Mouse (Mus musculus): ENCODE measurements around the gene Gm1043. TPM values are rescaled to one million over a fixed set of nuclear protein-coding genes. Genes with fewer than 3 reads are reported as not detected.

Gm1043 gene
- polyA plus RNA-seq, 1 experiment, result not detected

GRCm38 (mm10) chr5:37118242-37118641, 33.1 kb downstream of the Gm1043 start:
- Histone ChIP-seq H3K27ac (ENCODE audit: insufficient read depth, low read depth, low read length) (no peak overlapping the region), H3K4me1 (ENCODE audit: control insufficient read depth, insufficient read depth, low read length) (peaks cover 9% of the 10 kb centered on the region), H3K4me3 (ENCODE audit: insufficient read depth, low read depth, low read length) (no peak overlapping the region)
- TF ChIP-seq CTCF (IDR thresholded peaks at IDR 0.05; ENCODE audit: insufficient read depth, low read depth, low read length), result no peak
- WGBS, result 53% methylated on average over 4 of the region's 4 CpGs

GRCm38 (mm10) chr5:37121186-37121680, 36.1 kb downstream of the Gm1043 start:
- no peak for TF ChIP-seq CTCF (IDR thresholded peaks at IDR 0.05; ENCODE audit: insufficient read depth, low read depth, low read length)
- no peak for TF ChIP-seq POLR2A (IDR thresholded peaks at IDR 0.05; ENCODE audit: insufficient read depth, low read depth, low read length)
- Histone ChIP-seq H3K4me3 (ENCODE audit: insufficient read depth, low read depth, low read length) (no peak overlapping the region), H3K4me1 (ENCODE audit: control insufficient read depth, insufficient read depth, low read length) (peaks cover 9% of the 10 kb centered on the region), H3K27ac (ENCODE audit: insufficient read depth, low read depth, low read length) (no peak overlapping the region)
- WGBS, result 48% methylated on average over 7 of the region's 7 CpGs

- 77% methylated on average over 4 of the region's 4 CpGs for WGBS
- no peak for TF ChIP-seq CTCF (IDR thresholded peaks at IDR 0.05; ENCODE audit: insufficient read depth, low read depth, low read length)
- Histone ChIP-seq H3K27ac (ENCODE audit: insufficient read depth, low read depth, low read length) (no peak overlapping the region), H3K4me3 (ENCODE audit: insufficient read depth, low read depth, low read length) (no peak overlapping the region), H3K4me1 (ENCODE audit: control insufficient read depth, insufficient read depth, low read length) (no peaks in the 10 kb centered on the region)
Measured at GRCm38 (mm10) chr5:37131841-37132240, 46.7 kb downstream of the Gm1043 start.

- Histone ChIP-seq H3K27ac (ENCODE audit: insufficient read depth, low read depth, low read length) (no peak overlapping the region), H3K4me3 (ENCODE audit: insufficient read depth, low read depth, low read length) (no peak overlapping the region), H3K4me1 (ENCODE audit: control insufficient read depth, insufficient read depth, low read length) (no peaks in the 10 kb centered on the region)
- WGBS, result 81% methylated on average over 8 of the region's 8 CpGs
- TF ChIP-seq CTCF (IDR thresholded peaks at IDR 0.05; ENCODE audit: insufficient read depth, low read depth, low read length), result no peak
- no peak for TF ChIP-seq POLR2A (IDR thresholded peaks at IDR 0.05; ENCODE audit: insufficient read depth, low read depth, low read length)
Measured at GRCm38 (mm10) chr5:37141745-37142144, 56.6 kb downstream of the Gm1043 start.

- H3K4me3 ChIP-seq (ENCODE audit: insufficient read depth, low read depth, low read length), result no peak overlapping the region
- no peak overlapping the region for H3K27ac ChIP-seq (ENCODE audit: insufficient read depth, low read depth, low read length)
- TF ChIP-seq CTCF (IDR thresholded peaks at IDR 0.05; ENCODE audit: insufficient read depth, low read depth, low read length) (peak; percentile 63; the same call in 1 of the 2 replicates), POLR2A (IDR thresholded peaks at IDR 0.05; ENCODE audit: insufficient read depth, low read depth, low read length) (no peak)
- no peaks in the 10 kb centered on the region for H3K4me1 ChIP-seq (ENCODE audit: control insufficient read depth, insufficient read depth, low read length)
- 17% methylated on average over 4 of the region's 4 CpGs for WGBS
Measured at GRCm38 (mm10) chr5:37147536-37147935, 62.4 kb downstream of the Gm1043 start.

- WGBS, result 86% methylated on average over 5 of the region's 5 CpGs
- Histone ChIP-seq H3K4me3 (ENCODE audit: insufficient read depth, low read depth, low read length) (no peak overlapping the region), H3K4me1 (ENCODE audit: control insufficient read depth, insufficient read depth, low read length) (no peaks in the 10 kb centered on the region), H3K27ac (ENCODE audit: insufficient read depth, low read depth, low read length) (no peak overlapping the region)
- TF ChIP-seq CTCF (IDR thresholded peaks at IDR 0.05; ENCODE audit: insufficient read depth, low read depth, low read length) (no peak), POLR2A (IDR thresholded peaks at IDR 0.05; ENCODE audit: insufficient read depth, low read depth, low read length) (no peak)
Measured at GRCm38 (mm10) chr5:37150650-37151049, 65.5 kb downstream of the Gm1043 start.

- TF ChIP-seq CTCF (IDR thresholded peaks at IDR 0.05; ENCODE audit: insufficient read depth, low read depth, low read length) (no peak), POLR2A (IDR thresholded peaks at IDR 0.05; ENCODE audit: insufficient read depth, low read depth, low read length) (no peak)
- no peak overlapping the region for H3K4me3 ChIP-seq (ENCODE audit: insufficient read depth, low read depth, low read length)
- no peak overlapping the region for H3K27ac ChIP-seq (ENCODE audit: insufficient read depth, low read depth, low read length)
- H3K4me1 ChIP-seq (ENCODE audit: control insufficient read depth, insufficient read depth, low read length), result no peaks in the 10 kb centered on the region
- 82% methylated on average over 7 of the region's 7 CpGs for WGBS
Measured at GRCm38 (mm10) chr5:37154472-37154871, 69.3 kb downstream of the Gm1043 start.

- Histone ChIP-seq H3K27ac (ENCODE audit: insufficient read depth, low read depth, low read length) (no peak overlapping the region), H3K4me1 (ENCODE audit: control insufficient read depth, insufficient read depth, low read length) (peaks cover 8% of the 10 kb centered on the region), H3K4me3 (ENCODE audit: insufficient read depth, low read depth, low read length) (no peak overlapping the region)
- 85% methylated on average over 7 of the region's 7 CpGs for whole genome bisulfite sequencing
- TF ChIP-seq CTCF (IDR thresholded peaks at IDR 0.05; ENCODE audit: insufficient read depth, low read depth, low read length) (no peak), POLR2A (IDR thresholded peaks at IDR 0.05; ENCODE audit: insufficient read depth, low read depth, low read length) (no peak)
Measured at GRCm38 (mm10) chr5:37158408-37158807, 73.2 kb downstream of the Gm1043 start.

GRCm38 (mm10) chr5:37162871-37163781, 78.0 kb downstream of the Gm1043 start:
- 6% methylated on average over 75 of the region's 75 CpGs for WGBS
- Histone ChIP-seq H3K27ac (ENCODE audit: insufficient read depth, low read depth, low read length) (peak overlapping the region; percentile 42; the same call in 1 of the 2 replicates), H3K4me3 (ENCODE audit: insufficient read depth, low read depth, low read length) (peak overlapping the region; percentile 65), H3K4me1 (ENCODE audit: control insufficient read depth, insufficient read depth, low read length) (peaks cover 11% of the 10 kb centered on the region)
- TF ChIP-seq CTCF (IDR thresholded peaks at IDR 0.05; ENCODE audit: insufficient read depth, low read depth, low read length) (peak; percentile 58), POLR2A (IDR thresholded peaks at IDR 0.05; ENCODE audit: insufficient read depth, low read depth, low read length) (peak; percentile 41; the same call in 1 of the 2 replicates)
